Mouse (Mus musculus): ENCODE measurements at regions not wholly inside any gene's neighbourhood (a gene's known extent, or its start where the extent isn't known, plus 50 kb on each side); places are given as distances from the start of the nearest gene placed in this dataset.

DNA sequence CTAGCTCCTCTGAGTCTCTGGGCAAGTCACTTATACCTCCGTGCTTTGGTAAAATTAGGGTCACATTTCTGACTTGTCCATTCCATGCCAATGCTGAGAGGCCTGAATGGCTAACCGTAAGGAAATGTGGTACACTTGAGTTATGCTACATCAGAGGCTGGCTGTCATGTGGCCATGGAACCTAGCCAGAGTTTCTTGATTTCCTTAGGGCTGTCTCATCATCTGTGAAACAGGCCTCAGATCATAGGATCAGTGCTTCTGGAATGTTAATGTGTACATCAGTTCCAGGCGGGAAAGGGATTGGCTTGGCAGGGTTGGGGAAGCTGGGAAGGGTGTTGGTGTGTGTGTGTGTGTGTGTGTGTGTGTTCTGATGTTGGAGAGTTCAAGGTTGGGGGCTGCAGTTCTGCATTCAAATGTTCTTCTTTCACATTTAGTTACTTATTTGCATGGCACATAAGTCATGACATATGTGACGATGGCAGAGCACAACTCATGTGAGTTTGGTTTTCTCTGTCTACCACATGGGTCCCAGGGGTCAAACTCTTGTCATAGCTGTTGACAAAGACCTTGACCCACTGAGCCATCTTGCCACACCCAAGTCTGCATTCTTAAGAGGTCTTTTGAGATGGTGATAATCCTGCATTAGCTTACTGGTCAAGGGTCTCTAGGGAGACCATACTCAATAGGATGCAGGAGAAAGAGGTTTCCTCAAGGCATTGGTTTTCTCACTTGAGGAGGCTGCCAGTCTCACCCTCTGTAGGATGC lies 299.9 kb downstream of the Slc4a3 start:
- CTCF ChIA-PET: interaction anchor here in 2 of 4 experiments (0.5 to 1.3 kb wide), 2 partner anchors 80 to 152 kb away, joined by 3 to 10 read pairs; no protein-coding TSS in a partner anchor
- POLR2A ChIA-PET: interaction anchor here in 1 of 4 experiments (0.5 kb wide), 1 partner anchor 581 kb away, joined by 5 read pairs; no protein-coding TSS in a partner anchor

DNA sequence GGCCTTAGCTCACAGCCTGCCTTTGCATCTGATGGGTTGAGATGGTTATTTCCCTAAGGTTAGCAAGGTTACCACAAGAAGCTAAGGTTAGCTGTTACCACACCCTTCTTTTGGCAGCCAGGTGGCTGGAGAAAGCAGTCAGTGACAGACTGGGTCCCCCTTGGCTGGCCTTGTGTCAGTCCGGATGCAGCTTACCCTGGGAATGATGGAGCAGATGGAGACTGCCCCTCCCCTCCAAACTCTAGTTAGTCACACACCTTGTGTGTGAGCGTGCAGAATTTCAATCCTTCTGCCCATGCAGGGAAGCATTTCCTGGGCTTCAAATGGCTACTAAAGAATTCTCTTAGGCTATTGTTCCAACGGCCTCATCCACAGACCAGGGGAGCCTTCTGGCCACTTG lies 301.6 kb downstream of the Slc4a3 start:
- CTCF ChIA-PET: no interaction called here
- POLR2A ChIA-PET: interaction anchor here in 2 of 4 experiments (0.7 to 0.8 kb wide), 2 partner anchors 45 to 185 kb away, joined by 3 to 7 read pairs; no protein-coding TSS in a partner anchor

DNA sequence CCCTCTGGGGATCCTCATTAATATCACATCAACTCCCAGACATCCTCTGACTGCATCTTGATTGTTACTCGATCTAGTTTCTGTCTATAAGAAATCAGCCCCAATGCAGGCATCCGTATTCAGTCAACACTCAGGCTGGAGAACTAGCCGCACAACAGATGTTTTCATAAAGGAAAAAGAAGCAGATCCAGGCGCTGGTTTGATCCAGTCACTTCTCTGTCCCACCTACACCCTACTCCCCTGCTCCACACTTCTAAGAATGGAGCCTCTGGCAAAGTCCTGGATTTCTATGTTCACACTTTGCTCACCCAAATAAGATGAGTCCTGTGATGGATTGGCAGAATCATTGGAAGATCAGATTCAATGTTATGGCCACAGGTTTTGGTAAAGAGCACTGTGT lies 302.4 kb downstream of the Slc4a3 start:
- CTCF ChIA-PET: interaction anchor here in 1 of 4 experiments (0.6 kb wide), 1 partner anchor 19 kb away, joined by 5 read pairs; no protein-coding TSS in a partner anchor
- POLR2A ChIA-PET: interaction anchor here in 1 of 4 experiments (0.8 kb wide), 1 partner anchor 186 kb away, joined by 3 read pairs; no protein-coding TSS in a partner anchor

DNA sequence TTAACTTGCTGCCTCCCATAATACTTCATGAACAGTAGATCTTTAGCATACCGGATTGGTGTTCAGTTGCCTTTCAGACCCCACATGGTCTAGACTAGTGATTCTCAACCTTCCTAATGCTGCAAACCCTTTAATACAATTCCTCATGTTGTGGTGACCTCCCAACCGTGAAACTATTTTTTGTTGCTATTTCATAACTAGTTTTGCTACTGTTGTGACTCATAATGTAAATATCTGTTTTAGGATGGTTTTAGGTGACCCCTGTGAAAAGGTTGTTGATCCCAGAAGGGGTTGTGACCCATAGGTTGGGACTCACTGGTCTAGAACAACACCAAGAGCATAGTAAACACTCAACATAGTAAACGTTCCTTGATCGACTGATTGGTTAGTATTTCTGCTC lies 304.1 kb downstream of the Slc4a3 start:
- ChIA-PET CTCF (no interaction called here), POLR2A (no interaction called here)

DNA sequence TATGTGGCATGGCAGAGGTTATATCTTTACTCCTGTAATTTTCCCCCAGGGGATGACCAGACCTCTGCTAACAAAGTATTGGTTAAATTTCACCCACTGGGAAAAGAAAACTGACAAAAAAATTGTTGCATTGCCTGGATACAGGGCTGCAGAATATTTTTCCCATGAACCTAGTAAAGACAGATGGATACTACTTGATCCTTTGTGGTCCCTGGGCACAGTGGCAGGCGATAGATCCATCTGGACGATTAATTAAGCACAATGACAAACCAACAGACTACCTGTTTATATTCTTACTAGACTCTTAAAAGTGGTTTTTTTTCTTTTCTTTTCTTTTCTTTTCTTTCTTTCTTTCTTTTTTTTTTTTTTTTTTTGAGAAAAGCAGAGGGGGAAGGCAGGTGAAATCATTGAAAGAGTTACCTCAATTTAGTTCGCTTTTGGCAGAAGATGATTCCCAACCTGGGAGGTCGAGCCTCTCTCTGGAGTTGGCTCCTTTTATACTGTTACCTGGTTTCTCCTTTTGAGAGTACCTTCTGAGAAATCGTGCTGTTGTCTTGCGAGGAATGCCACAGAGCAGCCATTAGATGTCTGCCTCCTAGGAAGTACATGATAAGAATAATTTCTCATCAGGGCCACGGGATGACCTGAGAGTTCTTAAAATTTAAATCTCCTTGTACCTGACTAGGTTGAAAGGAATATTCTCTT lies 312.6 kb downstream of the Slc4a3 start:
- ChIA-PET CTCF (no interaction called here), POLR2A (no interaction called here)

DNA sequence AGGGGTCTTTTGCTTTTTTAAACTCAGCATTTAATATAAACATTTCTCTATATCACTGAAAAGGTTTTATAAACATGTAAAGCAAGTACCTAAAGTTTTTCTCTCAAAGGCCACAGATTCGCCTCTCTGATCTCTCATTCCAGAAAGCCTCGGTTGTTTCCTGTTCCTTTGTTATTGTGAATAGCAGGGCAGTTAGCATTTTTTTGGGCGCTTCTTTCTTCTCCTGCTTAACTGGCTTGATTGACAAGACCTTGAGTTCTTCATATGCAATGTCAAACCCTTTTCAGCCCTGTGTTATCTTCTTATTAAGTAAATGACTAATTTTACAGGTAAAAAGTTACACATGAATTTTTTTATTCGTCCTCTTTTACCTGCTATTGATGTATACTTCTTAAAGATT lies 316.7 kb downstream of the Slc4a3 start:
- ChIA-PET CTCF (no interaction called here), POLR2A (interaction anchor here in 1 of 4 experiments (1.0 kb wide), 1 partner anchor 206 kb away, joined by 3 read pairs; no protein-coding TSS in a partner anchor)

DNA sequence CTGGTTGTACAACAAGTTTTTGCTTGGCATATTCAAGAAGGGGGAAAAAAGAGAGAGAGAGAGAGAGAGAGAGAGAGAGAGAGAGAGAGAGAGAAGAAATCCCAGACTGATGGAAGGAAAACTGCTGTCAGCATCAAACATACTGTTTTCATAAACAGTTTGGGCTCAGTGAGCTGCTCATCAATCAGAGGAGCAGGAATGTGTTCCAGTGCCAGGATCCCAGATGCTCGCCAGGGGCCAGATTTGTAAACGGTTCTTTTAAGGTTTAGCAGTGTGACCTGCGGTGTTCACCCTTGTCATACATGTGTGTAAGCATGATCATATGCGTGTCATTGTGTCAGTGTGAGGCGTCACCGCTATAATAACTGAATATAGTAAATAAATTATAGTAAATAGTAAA lies 320.5 kb downstream of the Slc4a3 start:
- ChIA-PET CTCF (no interaction called here), POLR2A (interaction anchor here in 1 of 4 experiments (1.4 kb wide), 1 partner anchor 163 kb away, joined by 3 read pairs; no protein-coding TSS in a partner anchor)

DNA sequence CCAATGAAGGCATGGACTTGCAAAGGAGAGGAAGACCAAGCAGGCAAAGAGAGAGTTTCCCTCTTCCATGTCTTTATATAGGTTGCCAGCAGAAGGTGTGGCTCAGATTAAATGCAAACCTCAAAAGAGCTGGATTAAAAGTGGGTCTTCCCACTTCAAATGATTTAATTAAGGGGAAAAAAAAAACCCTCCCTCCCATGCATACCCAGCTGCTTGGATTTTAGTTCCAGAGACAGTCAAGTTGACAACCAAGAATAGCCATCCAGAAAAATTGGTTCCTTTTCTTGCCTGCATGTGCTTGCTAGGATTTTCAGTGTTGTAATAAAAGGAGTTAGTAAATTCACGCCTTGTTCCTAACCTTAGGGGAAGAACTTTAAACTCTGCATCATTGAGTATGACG lies 323.3 kb downstream of the Slc4a3 start:
- ChIA-PET CTCF (no interaction called here), POLR2A (interaction anchor here in 1 of 4 experiments (0.7 kb wide), 1 partner anchor 185 kb away, joined by 3 read pairs; no protein-coding TSS in a partner anchor)

DNA sequence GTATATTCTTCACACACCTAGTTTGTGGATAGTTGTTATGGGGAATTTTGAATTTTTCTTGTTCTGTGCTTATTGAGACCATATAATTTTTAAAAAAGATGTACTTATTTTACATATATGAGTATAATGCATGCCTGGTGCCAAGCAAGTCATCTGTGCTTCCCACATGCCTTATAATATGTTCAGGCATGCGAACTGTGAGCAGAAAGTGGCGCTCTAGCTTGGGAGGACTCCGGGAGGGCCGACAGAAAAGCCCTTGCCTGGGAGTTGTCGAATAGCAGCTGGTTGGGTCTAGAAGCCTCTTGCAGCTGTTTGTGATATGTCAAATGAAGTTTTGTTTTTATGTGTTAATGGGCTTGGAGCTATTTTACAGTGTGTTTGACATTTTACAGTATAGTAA lies 323.8 kb downstream of the Slc4a3 start:
- CTCF ChIA-PET: no interaction called here
- POLR2A ChIA-PET: interaction anchor here in 1 of 4 experiments (0.7 to 0.8 kb wide), 2 partner anchors 44 to 186 kb away, joined by 3 to 4 read pairs; no protein-coding TSS in a partner anchor

DNA sequence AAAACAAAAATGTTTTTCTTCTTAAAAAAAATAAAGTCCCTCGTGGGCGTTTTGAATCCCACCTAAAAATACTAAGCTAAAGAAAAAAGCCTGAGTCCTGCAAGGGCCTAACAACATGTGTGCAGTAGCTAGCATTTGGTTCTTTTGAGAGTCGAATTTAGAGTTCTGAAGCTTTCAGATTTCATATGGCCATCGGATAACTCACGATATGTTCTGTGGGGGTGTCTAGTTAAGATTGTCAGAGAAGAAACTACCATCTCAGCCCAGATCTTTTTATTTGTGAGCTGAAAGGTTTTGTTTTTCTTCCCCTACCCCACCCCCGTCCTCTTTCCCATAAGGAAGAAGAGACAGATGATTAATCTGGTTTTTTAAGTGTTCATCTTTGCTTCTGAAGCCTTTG lies 327.8 kb downstream of the Slc4a3 start:
- ChIA-PET CTCF (no interaction called here), POLR2A (no interaction called here)

DNA sequence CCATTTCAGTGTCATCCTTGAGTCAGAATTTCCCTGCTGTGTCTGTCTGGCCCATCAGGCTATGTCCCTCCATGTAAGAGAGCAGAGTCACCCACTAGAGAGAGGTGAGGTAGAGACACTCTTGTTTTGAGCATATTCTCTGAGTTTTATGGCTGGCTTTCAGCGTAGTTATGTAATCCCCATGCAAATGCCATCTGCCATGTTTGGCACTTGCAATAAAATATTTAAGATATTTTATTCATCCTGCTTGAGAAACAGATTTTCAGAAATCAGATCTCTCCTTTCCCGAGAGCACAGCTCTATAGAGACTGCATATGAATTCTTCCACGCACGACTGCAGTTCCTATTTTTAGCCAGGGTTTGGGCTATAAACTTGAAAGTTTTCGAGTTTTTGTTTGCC lies 331.1 kb downstream of the Slc4a3 start:
- ChIA-PET POLR2A (interaction anchor here in 1 of 4 experiments (0.5 kb wide), 1 partner anchor 54 kb away, joined by 6 read pairs; no protein-coding TSS in a partner anchor), CTCF (no interaction called here)

DNA sequence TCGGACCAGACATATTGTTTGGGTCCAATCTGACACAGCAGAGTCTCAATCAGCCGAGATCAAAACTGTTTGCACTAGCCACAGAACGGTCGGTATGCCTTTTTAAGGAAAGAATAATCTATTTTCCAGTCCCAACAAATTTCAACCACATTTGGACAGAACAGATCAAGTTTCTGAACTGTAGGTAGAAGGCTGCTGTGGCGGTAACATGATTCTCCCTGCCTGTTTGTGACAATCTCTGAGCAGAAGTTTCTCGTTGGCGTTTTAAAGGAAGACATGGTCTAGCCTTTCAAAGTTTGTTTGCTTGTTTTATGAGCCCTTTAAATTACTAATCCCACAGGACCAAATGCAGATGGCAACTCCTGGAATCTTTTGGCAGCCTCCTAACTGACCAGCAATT lies 339.6 kb downstream of the Slc4a3 start:
- POLR2A ChIA-PET: no interaction called here

DNA sequence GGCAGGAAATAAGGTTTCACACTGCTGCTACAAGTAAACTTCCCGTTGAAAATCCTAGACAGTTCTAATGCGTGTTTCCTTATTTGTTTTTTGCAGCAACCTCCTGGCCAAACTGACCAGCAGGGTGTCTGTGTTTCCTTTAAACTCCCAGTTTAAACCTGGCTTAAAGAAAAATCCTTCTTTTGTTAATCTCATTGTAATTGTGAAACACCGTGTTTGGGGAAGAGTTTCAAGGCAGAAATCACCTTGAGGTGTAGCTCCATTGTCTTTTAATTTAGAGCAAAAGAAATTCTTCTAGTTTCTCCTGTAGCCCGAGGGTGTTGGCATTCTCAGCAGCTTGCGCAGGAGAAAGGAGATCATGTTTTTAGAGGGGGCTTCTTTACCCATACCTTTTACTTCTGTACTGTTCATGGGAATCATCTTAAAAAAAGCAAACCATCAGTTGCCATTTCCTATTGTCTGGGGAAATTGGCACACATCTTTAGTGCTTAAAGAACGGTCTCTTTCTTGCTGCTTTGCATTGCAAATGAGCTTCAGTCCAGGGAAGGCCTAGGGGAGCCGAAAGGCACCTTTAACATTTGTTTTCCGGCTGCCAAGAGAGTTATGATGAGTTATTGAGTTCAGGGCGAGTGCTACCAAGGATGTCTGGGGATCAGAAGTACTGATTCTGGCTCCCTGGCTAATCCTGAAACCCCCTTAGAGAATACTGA lies 342.6 kb downstream of the Slc4a3 start:
- ChIA-PET POLR2A (interaction anchor here in 2 of 4 experiments (0.7 to 1.3 kb wide), 3 partner anchors 30 to 1110 kb away, joined by 3 read pairs; no protein-coding TSS in a partner anchor), CTCF (interaction anchor here in 2 of 4 experiments (0.7 to 0.8 kb wide), 2 partner anchors 13 to 235 kb away, joined by 3 read pairs; no protein-coding TSS in a partner anchor)

More for the DNA sequence above, 339.6 kb downstream of the Slc4a3 start:
- CTCF ChIA-PET: interaction anchor here in 1 of 4 experiments (0.6 kb wide), 1 partner anchor 217 kb away, joined by 3 read pairs; no protein-coding TSS in a partner anchor

DNA sequence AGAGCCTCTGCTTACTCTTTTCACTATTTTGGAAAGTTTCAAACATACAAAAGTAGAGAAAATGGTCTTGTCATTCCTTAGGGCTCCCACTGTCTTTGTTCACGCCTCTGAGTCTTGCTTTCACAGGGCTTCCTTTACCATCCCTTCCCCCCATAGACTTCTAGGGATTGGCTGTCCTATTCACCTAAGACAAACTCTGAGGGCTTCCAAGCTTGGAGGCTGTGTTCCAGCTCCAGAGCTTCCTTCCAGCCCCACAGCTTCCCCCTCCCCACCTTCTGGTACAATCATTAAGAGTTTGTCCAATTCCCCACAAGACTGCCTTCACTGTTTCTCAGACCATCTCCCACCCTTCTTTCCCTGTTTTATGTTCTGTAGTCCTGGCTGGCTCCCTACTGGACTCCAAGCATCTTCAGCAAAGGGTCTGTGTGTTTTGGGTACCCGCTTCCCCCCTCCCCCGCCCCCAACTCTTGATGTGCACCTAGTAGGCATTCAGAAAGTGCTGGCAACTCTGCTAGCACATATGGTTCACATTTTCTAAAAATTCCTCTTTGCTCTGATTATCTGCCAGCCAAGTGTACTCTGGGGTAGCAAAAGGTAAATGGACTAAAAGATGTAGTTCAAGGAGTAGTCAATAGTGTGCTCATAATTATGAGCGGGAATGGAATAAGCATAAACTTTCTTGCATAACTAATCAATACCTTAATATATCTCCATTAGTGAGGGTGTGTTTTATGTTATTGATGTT lies 344.0 kb downstream of the Slc4a3 start:
- ChIA-PET CTCF (no interaction called here), POLR2A (no interaction called here)

DNA sequence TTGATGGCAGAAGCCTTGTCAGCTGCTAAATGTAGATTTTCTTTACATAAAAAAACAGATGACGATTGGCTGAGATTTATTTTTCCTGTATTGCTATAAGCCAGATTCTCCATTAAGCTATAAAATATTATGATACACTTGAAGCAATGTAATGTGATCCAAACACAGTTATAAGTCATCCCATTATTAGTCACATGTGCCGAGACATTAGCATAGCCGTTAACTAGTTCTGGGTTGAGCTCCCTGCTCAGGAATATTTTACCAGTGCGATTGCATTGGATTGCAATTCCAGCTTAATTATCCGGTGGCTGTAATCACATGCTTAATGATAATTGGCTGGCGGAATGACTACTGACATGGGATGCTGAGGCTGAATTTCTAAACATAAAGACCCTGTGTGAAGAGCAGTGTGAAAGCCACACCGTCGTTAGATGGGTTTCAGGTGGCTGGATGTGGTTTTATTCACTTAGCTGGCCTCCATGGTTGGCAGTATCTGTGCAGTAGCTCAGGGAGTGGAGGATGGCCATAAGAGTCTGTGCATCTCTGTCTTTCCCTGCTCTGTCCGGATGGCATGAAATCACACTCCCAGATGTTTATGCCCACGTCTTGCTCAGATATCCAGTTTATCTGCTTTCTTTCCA lies 344.7 kb downstream of the Slc4a3 start:
- ChIA-PET CTCF (no interaction called here), POLR2A (no interaction called here)

DNA sequence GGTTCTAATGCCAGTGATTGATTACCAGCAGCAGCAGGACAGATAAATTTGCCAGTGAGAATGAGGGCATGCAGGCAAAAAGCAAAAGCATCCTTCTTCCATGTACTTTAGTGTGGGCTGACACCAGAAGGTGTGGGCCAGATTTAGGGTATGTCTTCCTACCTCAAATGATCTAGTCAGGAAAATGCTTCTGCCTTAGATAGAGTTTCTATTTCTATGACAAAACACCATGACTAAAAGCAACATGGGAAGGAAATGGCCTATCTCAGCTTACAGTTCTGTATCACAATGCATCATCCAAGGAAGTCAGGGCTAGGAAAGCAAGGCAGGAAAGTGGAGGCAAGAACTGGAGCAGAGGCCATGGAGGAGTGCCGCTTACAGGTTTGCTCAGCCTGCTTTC lies 349.5 kb downstream of the Slc4a3 start:
- POLR2A ChIA-PET: no interaction called here
- CTCF ChIA-PET: no interaction called here

DNA sequence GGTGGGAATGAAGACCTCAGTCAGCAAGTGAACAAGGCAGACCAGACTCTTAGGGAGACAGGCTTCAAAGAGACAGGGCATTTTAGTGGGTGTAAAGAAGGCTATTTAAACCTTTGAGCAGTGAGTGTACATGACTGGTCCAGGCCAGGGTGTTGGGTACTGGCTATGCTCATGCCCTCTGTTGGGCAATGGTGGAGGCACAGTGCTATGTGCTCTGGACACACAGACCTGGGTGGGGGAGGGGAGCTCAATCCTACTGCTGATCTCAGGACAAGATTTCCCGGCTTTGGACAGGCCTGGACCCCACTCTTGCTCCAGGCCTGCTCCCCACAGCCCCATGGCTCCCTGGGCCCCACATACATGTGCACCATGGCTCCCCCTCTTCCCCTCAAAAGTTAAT lies 355.1 kb downstream of the Slc4a3 start:
- ChIA-PET CTCF (interaction anchor here in 2 of 4 experiments (0.7 to 0.8 kb wide), 2 partner anchors 13 kb away, joined by 3 read pairs; no protein-coding TSS in a partner anchor), POLR2A (interaction anchor here in 1 of 4 experiments (0.7 kb wide), 1 partner anchor 63 kb away, joined by 4 read pairs; no protein-coding TSS in a partner anchor)

DNA sequence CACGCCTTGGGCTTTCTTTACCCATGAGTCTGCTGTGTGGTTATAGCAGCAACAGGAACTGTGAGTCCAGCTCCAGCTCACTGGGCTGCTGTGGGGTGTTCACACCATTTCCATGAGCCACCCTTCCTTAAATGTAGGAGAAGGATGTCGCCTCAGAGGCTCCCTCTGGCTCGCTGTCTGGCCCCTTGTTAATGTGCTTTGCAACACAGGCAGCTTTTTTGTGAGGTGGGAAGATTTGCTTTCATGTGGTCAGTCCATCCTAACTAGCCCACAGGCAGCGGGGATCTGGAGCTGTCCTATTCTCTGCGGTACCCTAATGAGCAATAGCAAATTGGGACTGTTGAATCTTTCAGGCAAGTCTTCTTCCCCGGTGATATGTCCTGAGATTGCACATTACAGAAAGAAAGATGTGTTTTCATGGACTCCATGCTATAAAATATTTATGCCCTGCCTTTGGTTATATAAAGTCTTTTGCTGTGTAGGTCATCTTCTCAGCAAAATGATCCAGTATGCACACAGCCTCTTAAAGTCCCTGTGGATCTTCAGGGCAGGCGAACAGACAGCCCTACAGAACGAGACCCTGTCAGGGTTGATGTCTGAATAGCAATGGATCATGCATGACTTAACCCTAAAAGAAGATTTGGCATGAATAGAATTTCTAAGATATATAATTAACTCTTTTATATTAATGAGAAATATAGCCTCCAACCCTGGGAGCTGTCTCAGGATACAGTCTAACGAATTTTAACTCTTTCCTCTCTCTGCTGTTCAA lies 359.8 kb downstream of the Slc4a3 start:
- POLR2A ChIA-PET: no interaction called here

More for the DNA sequence above, 359.8 kb downstream of the Slc4a3 start:
- CTCF ChIA-PET: no interaction called here

Measured in embryonic stem cell, embryonic (primary cell).